Mouse (Mus musculus): ENCODE data around the gene Man1a.

The Man1a gene

GRCm38 (mm10) chr10:53913546-53914312, 162.7 kb downstream of the Man1a start:
- no peak for DNase-seq

DNA sequence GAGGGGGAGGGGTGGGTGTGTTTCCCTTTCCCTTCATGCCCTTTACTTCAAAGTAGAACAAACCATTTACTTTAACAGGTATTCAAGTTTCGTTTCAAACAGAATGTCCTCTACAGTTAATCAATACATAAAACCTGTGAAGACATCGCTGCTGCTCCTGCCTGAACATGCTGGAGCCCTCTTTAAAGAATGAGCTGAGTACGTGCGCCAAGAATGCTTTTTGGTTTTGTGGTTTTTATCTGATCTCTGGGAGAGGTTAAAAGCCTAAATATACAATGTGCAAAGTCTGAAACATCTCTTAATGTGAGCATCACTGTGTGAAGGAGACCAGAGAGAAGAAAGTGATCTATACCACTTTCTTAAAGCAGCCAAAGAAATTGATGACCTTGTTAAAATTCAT, 186.9 kb downstream of the Man1a start:
- no peak for DNase-seq

DNA sequence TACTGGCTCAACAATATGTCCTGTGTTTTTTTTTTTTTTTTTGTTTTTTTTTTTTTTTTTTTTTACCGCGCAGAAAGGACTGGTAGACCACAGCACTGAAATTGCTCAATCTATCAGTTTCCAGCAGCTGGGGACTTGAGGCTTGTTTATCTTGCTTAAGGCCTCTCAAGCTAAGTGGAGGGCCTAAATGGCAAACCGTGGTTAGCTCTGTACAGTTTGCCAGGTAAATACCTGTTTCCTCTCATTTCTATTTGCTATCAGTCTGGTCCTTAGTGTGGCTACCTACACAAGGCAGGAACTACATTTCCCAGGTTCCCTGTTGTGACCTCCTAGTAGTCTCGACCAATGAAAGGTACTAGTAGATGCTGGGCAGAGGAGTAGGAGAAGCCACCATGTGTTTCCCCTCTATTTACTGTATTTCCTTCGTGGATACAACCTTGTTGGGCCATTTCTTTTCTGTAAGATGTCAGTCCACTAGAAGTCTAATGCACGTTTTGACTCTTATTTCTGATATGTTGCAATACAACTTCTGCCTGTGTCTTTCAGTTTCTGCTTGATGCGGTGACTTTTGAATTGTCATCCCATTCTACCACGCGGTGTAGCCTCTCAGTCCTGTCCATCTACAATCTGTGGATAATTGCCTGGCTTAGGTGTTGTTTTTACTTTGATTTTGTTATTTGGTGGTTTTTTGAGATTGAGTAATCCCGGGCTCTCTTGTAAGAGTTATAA, 187.9 kb downstream of the Man1a start:
- DNase-seq: no peak

DNA sequence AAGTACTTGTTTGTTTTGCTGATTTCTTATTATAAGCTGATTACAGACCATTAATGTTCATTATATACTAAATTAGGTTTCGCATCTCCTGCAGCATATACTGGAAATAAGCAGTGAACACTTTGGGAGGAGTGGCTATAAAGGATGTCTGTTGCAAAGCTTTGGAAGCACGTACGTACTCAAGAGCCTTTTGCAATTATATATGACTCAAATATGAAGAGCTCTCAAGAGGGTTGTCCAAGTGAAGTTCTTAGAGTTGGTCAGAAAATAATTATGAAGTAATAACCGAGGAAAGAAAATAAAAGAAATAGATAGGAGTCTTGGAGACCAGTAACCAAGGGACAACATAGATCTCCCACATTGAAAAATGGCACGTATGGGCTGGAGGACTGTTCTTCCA, 189.9 kb downstream of the Man1a start:
- no peak for DNase-seq

DNA sequence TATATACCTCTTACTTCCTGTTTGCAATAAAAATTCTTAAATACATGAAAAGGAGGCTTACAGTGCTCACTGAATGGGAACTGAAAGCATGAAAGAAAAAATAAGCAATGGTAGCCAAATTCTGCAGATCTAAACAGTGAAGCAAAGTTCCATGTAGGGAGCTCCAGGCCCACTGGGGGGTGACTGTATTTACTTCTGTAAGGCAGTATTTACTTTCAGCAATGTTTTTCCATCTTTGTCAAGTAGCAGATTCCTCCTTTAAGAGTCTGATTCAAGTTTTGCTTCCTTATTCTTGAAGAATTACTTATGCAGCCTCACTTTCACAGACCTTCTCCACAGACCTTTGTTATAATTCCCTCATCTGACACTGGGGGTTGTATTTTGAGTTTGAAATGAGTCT, 195.1 kb downstream of the Man1a start:
- no peak for DNase-seq

DNA sequence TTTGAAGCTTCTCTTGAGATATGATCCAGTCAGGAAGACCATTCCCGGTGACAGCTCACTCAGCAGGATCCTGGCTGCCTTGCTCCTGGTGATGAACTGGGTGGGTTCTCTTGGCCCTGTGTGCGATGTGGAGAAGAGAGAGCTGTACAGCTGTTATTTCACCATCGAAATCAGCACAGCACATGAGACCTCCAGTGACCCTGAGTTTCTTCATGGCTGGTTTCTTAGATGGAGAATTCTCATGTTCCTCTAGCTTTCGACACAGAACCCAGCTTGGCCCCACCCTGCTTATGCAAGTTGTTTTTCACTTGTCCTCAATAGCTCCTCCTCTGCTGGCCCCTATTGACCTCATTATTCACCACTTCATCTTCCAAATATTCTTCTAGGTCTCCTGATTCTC, 200.5 kb downstream of the Man1a start:
- DNase-seq: no peak

GRCm38 (mm10) chr10:53874191-53874590, 202.2 kb downstream of the Man1a start:
- no peak for DNase-seq

GRCm38 (mm10) chr10:53863486-53864357, 212.7 kb downstream of the Man1a start:
- DNase-seq: peak; percentile 59

GRCm38 (mm10) chr10:53859879-53860278, 216.5 kb downstream of the Man1a start:
- DNase-seq: no peak

- DNase-seq: peak; percentile 6
Measured at GRCm38 (mm10) chr10:53859224-53859623, 217.2 kb downstream of the Man1a start.
